Mouse (Mus musculus) lung, adult 2 months (tissue): ENCODE results near the gene Nckap1l.

Experiments
- CTCF ChIP-seq: fragments of 200-500 bp; IDR thresholded peaks from 2 replicates; pipeline ENCODE4 v1.5.1; 2011; ENCODE audit warnings: mild to moderate bottlenecking, low read length, control low read depth; ENCODE audit not compliant: insufficient read depth
- POLR2A ChIP-seq: fragments of 200-500 bp; IDR thresholded peaks from 2 replicates; pipeline ENCODE4 v1.6.1; 2011; ENCODE audit warnings: low read depth, mild to moderate bottlenecking, control low read depth, low read length, borderline replicate concordance; ENCODE audit errors: extremely low read depth

DNA sequence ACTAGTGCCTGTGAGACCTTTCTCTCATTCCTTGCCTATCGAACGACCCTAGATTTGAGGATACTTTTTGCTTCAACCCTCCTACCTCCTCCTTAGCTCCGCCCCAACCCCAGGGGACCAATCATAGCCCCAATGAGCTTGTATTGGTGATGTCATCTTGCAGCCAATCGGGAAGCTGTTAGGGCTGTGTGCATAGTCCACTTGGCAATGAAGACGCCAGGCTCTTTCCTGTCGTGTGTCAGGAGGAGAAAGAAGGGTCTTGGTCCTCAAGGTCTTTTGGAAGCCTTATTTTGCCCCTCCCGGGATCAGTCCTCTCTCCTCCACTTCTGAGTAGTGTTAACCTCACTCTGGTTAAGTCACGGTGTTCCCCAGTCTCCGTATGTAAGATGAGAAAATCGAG lies 60.5 kb downstream of the Nckap1l start:
- TF ChIP-seq CTCF (no peak), POLR2A (peak; percentile 63; the same call in 1 of the 2 replicates)
